Comparison of ENCODE assay signal across 10 mouse cellular contexts in genomic region chr2:136914334-136914902, GRCm38 (mm10). TPM values are rescaled to one million over a fixed set of nuclear protein-coding genes. Genes with fewer than 3 reads are reported as not detected.
DNase-seq lines count a peak whose midpoint lies in the region; ATAC-seq and TF ChIP-seq lines count a peak whose summit lies in the region.
"Had no signal": no experiment of that assay in that cellular context is flagged by ENCODE, and none has a peak within 500 bp of the region (broad histone marks: within the 10 kb centered on the region; RNA-seq: fewer than 3 reads in every experiment).

No protein-coding gene starts in this region.

- H3K4me3 ChIP-seq in liver, embryonic 14.5 days (ENCODE audit: insufficient read depth in 1 of 2, low read depth in 2 of 2, low read length in 2 of 2): no peak overlapping the region
- H3K4me3 ChIP-seq in forebrain, embryonic 14.5 days (ENCODE audit: low read depth, low read length): no peak overlapping the region
- H3K4me3 ChIP-seq in neural tube, embryonic 14.5 days (ENCODE audit: low read depth, low read length): no peak overlapping the region
- H3K4me3 ChIP-seq: embryonic facial prominence, embryonic 15.5 days had no signal

- H3K4me2 ChIP-seq in liver, embryonic 14.5 days (ENCODE audit: low read depth): no peak overlapping the region
- no peak overlapping the region for H3K4me2 ChIP-seq in forebrain, embryonic 14.5 days (ENCODE audit: low read length)
- no peak overlapping the region for H3K4me2 ChIP-seq in neural tube, embryonic 14.5 days (ENCODE audit: low read depth, low read length)
- H3K4me2 ChIP-seq: embryonic facial prominence, embryonic 15.5 days had no signal

- peak; percentile 4; the same call in 1 of the 2 replicates for TF ChIP-seq CTCF in liver, embryonic 14.5 days (IDR thresholded peaks at IDR 0.05; ENCODE audit: low read depth)

- peaks cover 0 to 1% of the 10 kb centered on the region in 2 experiments; a peak in 2 of 4 replicates for H3K4me1 ChIP-seq in liver, embryonic 14.5 days (replicated peaks; ENCODE audit: control insufficient read depth in 2 of 2, insufficient read depth in 2 of 2, low read length in 1 of 2)
- H3K4me1 ChIP-seq in forebrain, embryonic 14.5 days (ENCODE audit: control insufficient read depth, insufficient read depth, low read length): peaks cover 4% of the 10 kb centered on the region; the same call in 1 of the 2 replicates
- H3K4me1 ChIP-seq in neural tube, embryonic 14.5 days (ENCODE audit: control insufficient read depth, insufficient read depth, low read length): no peaks in the 10 kb centered on the region

- H3K9me3 ChIP-seq in liver, embryonic 14.5 days (ENCODE audit: control insufficient read depth, low read length): no peaks in the 10 kb centered on the region
- no peaks in the 10 kb centered on the region for H3K9me3 ChIP-seq in forebrain, embryonic 14.5 days (replicated peaks; ENCODE audit: control insufficient read depth, low read length)
- no peaks in the 10 kb centered on the region for H3K9me3 ChIP-seq in neural tube, embryonic 14.5 days (ENCODE audit: control insufficient read depth, low read length)
- H3K9me3 ChIP-seq: embryonic facial prominence, embryonic 15.5 days had no signal

- no peaks in the 10 kb centered on the region for H3K27me3 ChIP-seq in liver, embryonic 14.5 days (ENCODE audit: control insufficient read depth, insufficient read depth, low read length)
- H3K27me3 ChIP-seq in forebrain, embryonic 14.5 days (replicated peaks; ENCODE audit: control insufficient read depth, insufficient read depth, low read length): no peaks in the 10 kb centered on the region
- no peaks in the 10 kb centered on the region for H3K27me3 ChIP-seq in neural tube, embryonic 14.5 days (ENCODE audit: control insufficient read depth, insufficient read depth, low read length)
- H3K27me3 ChIP-seq: embryonic facial prominence, embryonic 15.5 days had no signal

- peak; percentile 64 for DNase-seq in embryo, embryonic 10 days (ENCODE audit: low spot score)
- DNase-seq in embryo, embryonic 9.5 days (ENCODE audit: extremely low spot score): no peak
- DNase-seq in liver, embryonic 14.5 days (ENCODE audit: low read depth in 3 of 3, low spot score in 3 of 3): no peak
- no peak for DNase-seq in liver
- peak; percentile 76 for DNase-seq in forebrain, embryonic 14.5 days (ENCODE audit: low spot score)
- DNase-seq in spleen, postnatal 10 days (ENCODE audit: low spot score in 2 of 2): no peak
- DNase-seq in right cerebral cortex, adult 18-20 months: no peak
- DNase-seq: thymus, postnatal 25 days had no signal

- 55% methylated on average over 3 of the region's 3 CpGs for WGBS in liver, embryonic 14.5 days (ENCODE audit: insufficient replicate concordance)
- 60% methylated on average over 3 of the region's 3 CpGs for WGBS in forebrain, embryonic 14.5 days
- 52% methylated on average over 3 of the region's 3 CpGs for WGBS in neural tube, embryonic 14.5 days

- H3K27ac ChIP-seq in liver, embryonic 14.5 days: no peak overlapping the region
- H3K27ac ChIP-seq in forebrain, embryonic 14.5 days (ENCODE audit: low read depth, low read length): no peak overlapping the region
- H3K27ac ChIP-seq in neural tube, embryonic 14.5 days (ENCODE audit: low read depth, low read length): no peak overlapping the region
- H3K27ac ChIP-seq: embryonic facial prominence, embryonic 15.5 days had no signal

- no peak for TF ChIP-seq EP300 in liver, embryonic 14.5 days (IDR thresholded peaks at IDR 0.05; ENCODE audit: low read depth)

- H3K9ac ChIP-seq in liver, embryonic 14.5 days (replicated peaks): no peak overlapping the region
- H3K9ac ChIP-seq in forebrain, embryonic 14.5 days (ENCODE audit: low read length): no peak overlapping the region
- no peak overlapping the region for H3K9ac ChIP-seq in neural tube, embryonic 14.5 days (replicated peaks; ENCODE audit: low read depth, low read length)
- H3K9ac ChIP-seq: embryonic facial prominence, embryonic 15.5 days had no signal

- no peak for ATAC-seq in liver, embryonic 14.5 days (ENCODE audit: insufficient read depth)
- ATAC-seq in forebrain, embryonic 14.5 days: peak; percentile 56; the same call in 1 of the 2 replicates
- peak; percentile 73; the same call in 1 of the 2 replicates for ATAC-seq in neural tube, embryonic 14.5 days (ENCODE audit: low read depth)

- H3K36me3 ChIP-seq in liver, embryonic 14.5 days (replicated peaks; ENCODE audit: control insufficient read depth, insufficient read depth, low read depth): no peaks in the 10 kb centered on the region
- H3K36me3 ChIP-seq in forebrain, embryonic 14.5 days (ENCODE audit: control insufficient read depth, insufficient read depth, low read length): no peaks in the 10 kb centered on the region
- H3K36me3 ChIP-seq in neural tube, embryonic 14.5 days (ENCODE audit: control insufficient read depth, insufficient read depth, low read length): no peaks in the 10 kb centered on the region
- H3K36me3 ChIP-seq: embryonic facial prominence, embryonic 15.5 days had no signal

RNA-seq across cellular contexts. Expression of gene AL731706.1, which starts 23.2 kb away (rescaled TPM):
- 3.2 and 8.8 TPM in 2 replicates for polyA plus RNA-seq in liver, embryonic 14.5 days (2012; rRNA removed)
- polyA plus RNA-seq in liver, embryonic 14.5 days (2014; fragmentation: Nextera tagmentation; extraction: Ambion mirVana): 17.2 and 19.5 TPM in 2 replicates
- polyA plus RNA-seq in forebrain, embryonic 14.5 days (2014; fragmentation: Nextera tagmentation; extraction: Ambion mirVana): 24.4 and 25.5 TPM in 2 replicates
- polyA plus RNA-seq in neural tube, embryonic 14.5 days (2014; fragmentation: Nextera tagmentation; extraction: Ambion mirVana): 22.0 and 25.6 TPM in 2 replicates

RNA-seq across cellular contexts. Expression of gene Mkks, which starts 23.2 kb away (rescaled TPM):
- 2.6 and 2.9 TPM in 2 replicates for polyA plus RNA-seq in liver, embryonic 14.5 days (2012; rRNA removed)
- 4.0 TPM in 2 replicates for polyA plus RNA-seq in liver, embryonic 14.5 days (2014; fragmentation: Nextera tagmentation; extraction: Ambion mirVana)
- polyA plus RNA-seq in forebrain, embryonic 14.5 days (2014; fragmentation: Nextera tagmentation; extraction: Ambion mirVana): 13.0 and 15.4 TPM in 2 replicates
- polyA plus RNA-seq in neural tube, embryonic 14.5 days (2014; fragmentation: Nextera tagmentation; extraction: Ambion mirVana): 14.0 and 17.4 TPM in 2 replicates

RNA-seq across cellular contexts. Expression of gene Slx4ip, which starts 23.4 kb away (rescaled TPM):
- 0.74 and 1.2 TPM in 2 replicates for polyA plus RNA-seq in liver, embryonic 14.5 days (2012; rRNA removed)
- polyA plus RNA-seq in liver, embryonic 14.5 days (2014; fragmentation: Nextera tagmentation; extraction: Ambion mirVana): 1.8 and 1.9 TPM in 2 replicates
- 9.4 and 12.1 TPM in 2 replicates for polyA plus RNA-seq in forebrain, embryonic 14.5 days (2014; fragmentation: Nextera tagmentation; extraction: Ambion mirVana)
- 12.3 and 13.2 TPM in 2 replicates for polyA plus RNA-seq in neural tube, embryonic 14.5 days (2014; fragmentation: Nextera tagmentation; extraction: Ambion mirVana)

RNA-seq across cellular contexts. Expression of gene AL731706.2, which starts 28.9 kb away (rescaled TPM):
- not detected in 2 replicates for polyA plus RNA-seq in liver, embryonic 14.5 days (2012; rRNA removed)
- polyA plus RNA-seq in liver, embryonic 14.5 days (2014; fragmentation: Nextera tagmentation; extraction: Ambion mirVana): 14.1 and 15.1 TPM in 2 replicates
- 33.6 and 40.2 TPM in 2 replicates for polyA plus RNA-seq in forebrain, embryonic 14.5 days (2014; fragmentation: Nextera tagmentation; extraction: Ambion mirVana)
- 18.1 and 25.1 TPM in 2 replicates for polyA plus RNA-seq in neural tube, embryonic 14.5 days (2014; fragmentation: Nextera tagmentation; extraction: Ambion mirVana)

Comparison
In these comparisons a context has a peak if more than half of its experiments do, and no peak if none do; other contexts are left out.
1. DNase-seq: peak in embryo, embryonic 10 days (single experiment) and forebrain, embryonic 14.5 days (single experiment); none in embryo, embryonic 9.5 days (single experiment), liver, embryonic 14.5 days (0 of 3), liver (single experiment), spleen, postnatal 10 days (0 of 2) and right cerebral cortex, adult 18-20 months (single experiment).